Mouse (Mus musculus) bone marrow, adult 2 months (tissue): ENCODE measurements at regions not wholly inside any gene's neighbourhood (a gene's known extent, or its start where the extent isn't known, plus 50 kb on each side); places are given as distances from the start of the nearest gene placed in this dataset.

Experiments used
- CTCF ChIP-seq: fragments of 200-500 bp; IDR thresholded peaks from 2 replicates; pipeline ENCODE4 v1.5.1; 2011; ENCODE audit warnings: low read length, control low read depth; ENCODE audit not compliant: control insufficient read depth, insufficient read depth
- POLR2A ChIP-seq: fragments of 200-500 bp; IDR thresholded peaks from 2 replicates; pipeline ENCODE4 v1.6.1; 2011; ENCODE audit warnings: low read depth, mild to moderate bottlenecking, control low read depth, low read length, borderline replicate concordance; ENCODE audit not compliant: control insufficient read depth

DNA sequence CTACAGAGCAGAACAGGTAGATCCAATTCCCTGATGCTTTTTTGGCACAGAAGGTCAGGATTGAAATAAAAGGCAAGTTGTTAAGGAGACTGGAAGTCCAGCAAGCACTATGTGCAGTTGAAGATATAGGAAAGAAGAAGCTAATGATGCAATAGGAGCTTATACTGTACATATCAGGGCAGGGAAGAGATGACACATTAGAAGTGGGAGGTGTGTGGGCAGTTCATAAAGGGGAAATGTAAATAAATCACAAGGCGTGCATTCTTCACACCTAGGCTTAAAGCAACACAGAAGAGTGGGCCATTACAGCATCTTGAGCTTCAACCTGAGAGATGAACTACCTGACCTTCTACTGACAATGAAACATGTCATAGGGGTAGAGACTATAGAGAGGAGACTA, 71.5 kb upstream of the Atp2b1 start:
- TF ChIP-seq CTCF (no peak), POLR2A (no peak)
